Mouse (Mus musculus) heart, postnatal 0 days (tissue): ENCODE results near the gene Tmco4.

ENCODE experiments used
- CTCF ChIP-seq: IDR thresholded peaks from 2 replicates; pipeline ENCODE4 v1.5.1; 2016; ENCODE audit warnings: antibody characterized with exemption, control low read depth, low read depth
- EP300 ChIP-seq: IDR thresholded peaks from 2 replicates; pipeline ENCODE4 v1.6.1; 2016; ENCODE audit warnings: antibody characterized with exemption, low read depth

- TF ChIP-seq CTCF (no peak), EP300 (no peak)
Measured at GRCm38 (mm10) chr4:138925561-138925960, 47.1 kb upstream of the Tmco4 start.
